Mouse (Mus musculus) urinary bladder, postnatal 10 days (tissue): ENCODE data around the gene Kera.

Source experiments
- DNase-seq: peaks from one replicate; pipeline ENCODE4 v3.0.0; 2022; ENCODE audit warnings: low spot score

Gene Kera

DNA sequence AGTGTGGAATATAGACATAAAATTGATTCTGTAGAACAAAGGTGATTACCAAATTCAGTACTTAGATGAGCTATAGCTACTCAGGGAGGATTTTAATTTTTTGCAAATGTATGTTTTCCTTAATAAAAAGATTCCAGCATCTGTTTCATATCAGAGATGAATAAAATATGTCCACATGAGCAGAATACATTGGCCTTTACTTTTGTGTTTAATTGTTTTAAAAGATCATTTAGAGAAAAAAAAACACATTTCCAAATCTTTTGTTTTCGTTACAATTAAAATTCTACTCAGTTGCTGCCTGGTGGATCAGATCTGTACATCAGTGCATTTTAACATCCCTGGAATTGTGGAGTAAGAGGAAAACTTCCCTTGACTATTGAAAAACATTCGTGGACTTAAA lies at the start of gene Kera:
Gene Kera, plus strand, starts transcription at position 301 of the 400 bp plus-strand sequence.
- no peak for DNase-seq

DNA sequence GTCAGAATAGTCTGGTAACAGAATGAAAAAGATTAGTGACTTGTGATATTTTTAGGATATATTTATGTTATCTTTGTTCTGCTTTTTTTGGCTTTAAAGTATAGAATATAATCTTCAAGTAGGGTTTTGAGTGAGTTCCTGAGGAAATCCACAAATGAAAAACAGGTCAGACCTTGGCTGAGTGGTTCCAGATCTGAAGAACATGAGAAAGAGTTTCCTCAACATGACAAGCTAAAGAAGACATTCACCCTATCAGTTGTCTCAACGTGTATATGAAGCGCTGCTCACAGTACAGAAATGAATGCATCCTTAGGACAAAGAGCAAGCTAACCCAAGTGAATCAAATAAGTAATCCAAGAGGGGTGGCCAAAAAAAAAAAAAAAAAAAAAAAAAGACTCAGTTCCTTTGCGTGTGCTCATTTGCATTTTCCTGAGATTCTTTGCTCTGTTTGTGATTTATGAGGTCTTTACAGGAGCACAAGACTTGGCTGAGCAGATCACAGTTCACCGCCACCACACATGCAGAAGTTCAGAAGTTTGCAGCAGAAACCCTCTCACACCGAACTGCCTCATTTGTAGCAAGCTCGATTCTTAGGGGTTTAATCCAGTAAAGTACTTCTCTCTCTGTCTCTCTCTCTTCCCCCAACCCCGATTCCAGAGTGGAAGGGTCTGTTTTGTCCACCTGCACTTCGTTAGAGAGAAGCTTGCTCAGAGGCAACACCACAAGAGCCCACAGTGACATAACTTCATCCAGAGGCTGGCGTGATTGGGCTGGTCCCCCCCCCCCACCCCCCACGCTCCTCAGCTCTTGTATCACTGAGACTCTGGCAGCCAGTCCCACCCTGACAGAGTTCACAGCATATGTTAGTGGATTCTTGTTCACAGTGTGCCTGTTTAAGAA lies 41.5 kb upstream of the Kera start, which contains the start of gene Lum:
Gene Lum, plus strand, starts transcription at position 172 of the 900 bp plus-strand sequence.
- no peak for DNase-seq

DNA sequence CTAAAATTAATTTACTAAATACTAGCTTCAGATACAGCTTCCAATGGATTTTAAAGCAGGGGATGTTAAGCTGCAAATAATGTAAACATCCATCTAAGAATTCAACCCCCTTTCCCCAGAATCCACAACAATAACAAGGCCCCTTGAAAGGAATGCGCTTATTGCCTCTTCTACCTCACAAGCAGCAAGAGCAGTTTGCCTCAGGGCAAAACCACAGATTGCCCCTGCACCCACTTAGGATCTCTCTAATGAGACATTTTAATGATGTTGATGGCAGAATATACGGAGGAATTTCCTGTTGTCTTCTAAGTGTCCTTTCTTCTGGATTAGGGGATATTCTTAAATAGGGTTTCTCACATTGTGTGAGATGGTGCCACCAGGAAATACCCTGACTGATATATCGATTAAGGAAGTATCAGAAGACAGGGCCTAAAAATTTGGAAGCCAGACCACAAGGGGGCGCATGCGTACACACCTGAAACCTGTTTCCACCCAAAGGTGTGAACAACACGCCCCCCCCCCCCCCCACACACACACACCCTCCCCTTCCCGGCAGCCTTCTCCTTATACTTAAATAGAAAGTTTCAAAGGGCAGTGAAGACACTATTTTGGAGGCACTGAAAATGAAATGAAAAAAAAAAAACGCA lies 39.1 kb upstream of the Kera start:
- no peak for DNase-seq

DNA sequence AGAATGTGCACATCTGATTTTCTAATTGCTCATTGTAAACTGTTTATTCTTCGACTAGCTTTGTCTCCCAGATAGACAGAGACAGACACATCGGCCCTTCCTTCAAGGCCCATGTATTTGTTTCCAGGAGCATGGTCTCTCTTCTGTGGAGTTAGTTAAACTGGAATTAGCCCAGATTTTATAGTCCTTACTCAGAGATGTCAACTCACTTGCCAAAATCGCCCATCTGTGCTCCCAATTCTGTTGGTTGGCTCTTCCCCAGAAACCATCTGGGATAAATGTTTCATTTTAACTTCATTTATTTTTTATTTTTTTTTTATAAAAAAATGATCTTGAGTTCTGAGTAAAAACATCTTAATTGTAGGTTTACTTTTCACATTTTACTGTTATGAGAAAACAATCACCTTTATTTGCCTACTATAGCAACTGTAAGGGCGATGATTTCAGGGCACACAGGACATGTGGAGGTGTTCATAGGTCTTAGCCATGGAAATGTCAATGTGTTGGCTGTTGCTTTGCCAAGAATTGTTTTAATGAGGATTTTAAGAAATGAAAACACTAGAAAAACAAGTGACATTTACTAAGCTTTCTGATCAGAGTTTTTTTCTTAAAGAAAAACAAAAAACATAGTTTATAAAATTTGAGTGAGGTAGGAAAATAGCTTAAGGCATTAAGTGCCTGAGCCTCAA lies 24.0 kb upstream of the Kera start:
- DNase-seq = no peak

DNA sequence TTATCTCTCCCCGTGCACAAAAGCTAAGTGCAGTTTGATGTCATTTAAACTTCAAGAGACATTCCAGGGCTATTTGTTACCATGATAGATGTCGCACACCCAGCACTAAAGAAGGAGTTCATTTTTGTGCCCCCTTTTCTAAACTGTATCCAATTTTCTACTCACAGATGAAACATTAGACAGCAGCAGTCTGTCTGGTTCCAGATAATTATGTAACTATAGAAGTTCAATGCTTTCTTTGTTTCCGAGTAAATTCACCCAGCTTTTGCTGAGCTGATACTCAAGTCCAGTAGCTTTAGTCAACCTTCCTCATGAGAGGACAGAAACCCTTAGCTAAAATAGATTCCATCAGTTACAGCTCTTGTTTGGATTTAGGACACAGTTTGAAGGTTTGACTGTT lies 22.5 kb upstream of the Kera start:
- DNase-seq = no peak

DNA sequence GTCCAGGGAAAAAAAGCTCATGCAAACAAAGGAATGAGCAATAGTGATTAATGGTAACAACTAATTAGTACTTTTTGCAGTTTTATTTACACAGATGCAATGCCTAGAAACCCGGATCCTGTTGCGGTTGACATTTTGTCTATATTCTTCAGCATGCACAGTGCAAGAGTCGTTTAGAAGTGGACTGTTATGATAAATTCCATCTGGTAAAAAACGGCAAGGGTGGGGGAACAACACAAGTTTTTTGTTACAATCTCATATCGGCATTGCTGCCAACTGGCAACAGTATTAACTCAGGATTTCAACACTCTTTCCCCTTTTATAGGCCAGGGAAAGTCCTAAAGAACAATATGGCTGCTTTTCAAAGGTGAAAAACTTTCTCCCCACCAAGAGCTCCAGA lies 19.5 kb upstream of the Kera start:
- no peak for DNase-seq

DNA sequence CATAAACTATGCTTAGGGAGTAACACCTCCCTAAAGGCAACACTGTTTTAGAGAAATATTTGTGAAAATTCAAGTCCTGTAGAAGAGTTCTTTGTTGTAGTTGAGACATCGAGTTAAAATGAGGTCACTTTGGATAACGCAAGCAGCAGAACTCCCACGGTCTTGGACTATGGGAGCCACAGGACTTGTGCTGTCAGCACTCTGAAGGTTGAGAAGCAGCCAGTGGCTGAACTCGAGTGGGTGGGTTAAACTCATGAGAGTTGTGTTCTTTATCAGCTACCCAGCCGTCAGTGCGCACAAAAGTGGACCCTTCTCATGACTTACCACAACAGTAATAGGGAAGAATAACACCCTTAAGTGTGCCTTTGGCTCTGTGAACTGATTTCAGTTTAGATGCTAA lies 17.1 kb upstream of the Kera start:
- no peak for DNase-seq

DNA sequence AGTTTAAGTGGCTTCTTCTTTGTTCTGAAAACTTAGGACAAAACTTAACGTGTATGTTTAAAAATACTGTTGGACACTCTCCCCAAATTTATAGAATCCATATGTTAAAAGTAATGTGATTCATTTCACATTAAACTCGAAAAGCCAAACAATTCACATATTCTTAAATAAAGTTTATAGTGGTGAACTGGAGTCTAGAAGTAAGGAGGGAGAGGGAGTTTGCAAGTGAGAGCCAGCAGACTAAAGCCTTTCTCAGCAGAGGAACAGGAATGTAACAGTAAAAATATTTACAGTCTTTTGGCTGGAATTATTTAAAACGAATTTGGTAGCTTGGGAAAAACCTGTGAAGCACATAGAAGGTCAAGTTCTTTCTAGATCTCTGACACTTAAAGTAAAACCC lies 15.6 kb upstream of the Kera start:
- no peak for DNase-seq

DNA sequence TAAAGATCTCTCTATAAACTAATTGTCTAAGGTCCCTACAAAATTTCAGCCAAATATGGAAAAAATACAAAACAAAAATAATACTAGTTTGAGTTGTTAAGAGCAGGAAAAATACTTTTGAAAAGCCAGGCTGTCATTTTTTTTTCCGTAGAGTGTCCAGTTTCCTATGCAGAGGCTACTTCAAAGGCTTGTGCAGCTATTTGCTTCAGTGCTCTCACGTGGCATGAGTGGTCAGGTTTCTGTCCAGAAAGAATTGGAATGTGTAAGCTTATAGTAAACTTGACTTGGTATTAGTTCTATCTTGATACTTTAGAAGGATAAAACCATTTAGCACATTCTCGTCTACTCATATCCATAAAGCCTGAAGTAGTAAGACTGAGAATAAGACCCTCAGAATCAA lies 15.0 kb upstream of the Kera start:
- DNase-seq = no peak

DNA sequence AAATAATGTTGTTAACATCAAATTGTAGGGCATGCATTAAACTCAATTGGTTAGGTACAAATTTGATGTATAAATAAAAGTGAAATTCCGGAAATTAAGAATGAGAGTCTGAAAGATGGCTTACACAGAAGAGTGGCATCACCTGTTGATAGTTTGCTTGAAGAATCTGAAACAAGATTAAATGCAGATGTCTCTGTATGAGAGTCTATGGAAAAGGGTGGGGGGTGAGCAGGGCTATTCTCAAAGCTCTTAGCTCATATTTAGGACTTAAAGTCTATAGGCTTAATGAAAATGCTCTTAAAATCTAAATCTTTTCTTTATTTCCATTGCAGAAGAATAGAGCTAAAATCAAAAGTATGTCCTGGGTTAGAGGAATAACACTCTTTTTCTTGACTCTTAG lies 11.0 kb upstream of the Kera start:
- no peak for DNase-seq

DNA sequence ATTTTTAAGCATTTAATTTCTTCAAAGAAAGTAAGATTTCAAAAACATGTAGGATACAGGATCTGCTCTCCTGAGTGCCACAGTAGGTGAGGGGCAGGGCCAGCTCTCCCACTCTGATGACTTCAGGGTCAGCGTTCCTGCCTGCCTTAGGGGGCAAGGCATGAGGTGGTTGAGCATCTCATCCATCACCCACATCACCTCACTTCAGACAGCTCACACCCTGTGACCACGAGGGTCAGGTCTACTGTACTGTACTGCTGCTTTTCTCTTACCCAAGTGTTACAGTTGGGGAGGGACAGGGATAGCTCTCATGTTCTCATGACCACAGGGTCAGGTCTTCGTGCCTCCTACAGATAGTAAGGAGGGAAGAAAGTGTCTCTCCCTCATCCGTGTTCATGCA lies 4.9 kb upstream of the Kera start:
- DNase-seq = no peak

DNA sequence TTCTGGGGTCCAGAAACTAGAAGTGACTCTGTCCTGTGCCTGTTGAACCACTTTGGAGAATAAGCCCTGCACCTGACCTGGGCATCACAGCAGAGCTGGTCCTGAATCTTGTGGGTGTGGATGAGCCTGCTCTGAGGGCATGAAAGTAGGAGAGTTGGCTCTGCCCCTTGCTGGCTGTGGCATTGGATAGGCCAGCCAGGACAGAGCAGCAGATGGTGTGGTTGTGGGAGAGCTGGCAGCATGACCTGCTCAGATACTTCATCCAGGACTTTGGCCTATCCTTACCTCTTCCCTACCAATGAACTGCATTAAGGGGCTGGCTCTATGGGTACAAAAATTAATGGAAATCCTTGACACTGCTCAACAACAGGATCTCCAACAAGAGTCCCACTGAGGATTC lies 3.4 kb upstream of the Kera start:
- DNase-seq = no peak

DNA sequence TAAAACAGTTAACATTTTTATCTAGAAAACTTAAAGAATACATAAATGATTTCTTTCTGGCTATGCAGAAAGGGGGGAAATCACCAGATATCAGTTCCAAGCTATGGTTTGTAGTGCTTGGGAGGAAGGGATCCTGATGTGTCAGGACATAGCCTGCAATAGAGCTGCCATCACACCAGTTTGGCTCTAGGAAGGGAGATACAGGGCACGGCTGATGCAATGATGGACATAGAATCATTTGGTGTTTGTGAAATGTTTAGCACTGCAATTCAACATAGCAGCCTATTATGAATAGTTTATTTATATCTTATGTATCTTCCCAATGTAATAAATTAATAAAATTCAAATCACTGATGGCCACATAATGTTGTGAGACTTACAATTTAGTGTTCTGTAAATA lies 15.6 kb downstream of the Kera start:
- no peak for DNase-seq

DNA sequence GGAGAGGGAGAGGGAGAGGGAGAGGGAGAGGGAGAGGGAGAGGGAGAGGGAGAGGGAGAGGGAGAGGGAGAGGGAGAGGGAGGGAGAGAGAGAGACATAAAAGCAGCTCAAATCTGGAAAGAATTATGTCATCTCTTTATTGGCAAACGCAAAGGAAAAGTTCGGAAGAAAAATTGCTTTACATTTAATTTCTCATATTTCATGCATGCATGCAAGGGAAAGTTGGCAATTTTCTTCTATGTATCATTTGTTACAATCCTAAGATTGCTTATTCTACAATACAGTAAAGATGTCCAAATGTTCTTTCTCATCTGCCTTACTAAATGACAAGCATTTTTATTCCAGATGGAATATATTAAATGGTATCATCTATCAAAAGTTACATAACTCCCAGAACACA lies 17.7 kb downstream of the Kera start:
- no peak for DNase-seq

DNA sequence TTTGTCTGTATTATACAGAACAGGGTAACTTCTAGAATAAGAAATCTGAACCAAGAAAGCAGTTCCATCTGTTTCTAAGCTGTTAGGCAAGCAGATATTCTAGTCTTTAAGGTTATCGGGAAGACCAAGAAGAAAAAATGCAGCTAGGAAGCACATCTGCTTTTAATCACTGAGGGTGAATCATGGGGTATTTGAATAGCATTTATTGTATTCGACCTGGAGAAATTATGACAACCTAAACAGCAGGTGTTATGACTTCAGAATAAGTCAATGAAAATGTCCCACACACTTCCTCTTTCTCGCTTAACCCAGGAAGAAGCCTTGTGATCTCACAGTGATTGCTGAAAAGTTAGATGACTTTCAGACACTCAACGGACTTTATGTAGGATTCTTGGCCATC lies 18.4 kb downstream of the Kera start:
- DNase-seq = no peak

DNA sequence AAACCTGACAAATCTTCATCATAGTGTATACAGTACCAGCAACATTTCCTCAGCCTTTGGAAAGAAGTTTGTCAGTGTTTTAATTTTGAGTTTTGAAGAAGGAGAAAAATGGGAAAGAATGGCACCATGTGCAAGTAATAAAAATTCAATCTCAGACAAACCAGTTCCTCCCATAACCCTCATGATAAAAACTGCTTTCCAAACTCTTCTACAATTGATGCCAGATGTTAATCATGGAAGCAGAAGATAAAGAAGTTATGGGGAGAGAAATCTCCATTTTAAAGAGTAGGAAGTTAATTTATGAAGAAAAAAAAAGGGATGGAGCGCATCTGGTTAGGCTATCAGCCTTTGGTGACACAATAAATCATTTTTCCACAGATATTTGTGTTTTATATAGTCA lies 19.9 kb downstream of the Kera start:
- no peak for DNase-seq

DNA sequence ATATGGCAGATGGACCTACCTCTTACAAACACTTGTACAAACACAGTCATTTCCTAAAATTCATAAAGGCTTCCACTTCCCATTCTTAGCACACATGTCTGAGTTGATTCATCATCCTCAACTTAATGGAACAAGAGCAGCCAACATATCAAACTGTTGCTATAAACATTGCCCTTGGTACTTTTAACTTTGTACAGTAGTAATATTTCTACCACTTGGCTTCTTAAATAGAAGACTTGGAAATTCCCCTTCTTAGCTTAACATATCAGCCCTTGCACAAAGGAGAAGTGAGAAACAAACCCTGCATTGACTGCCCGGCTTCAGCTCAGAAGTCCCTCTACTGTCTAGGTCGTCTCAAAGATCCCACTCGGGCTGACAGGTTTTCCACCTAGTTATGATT lies 24.4 kb downstream of the Kera start:
- no peak for DNase-seq

DNA sequence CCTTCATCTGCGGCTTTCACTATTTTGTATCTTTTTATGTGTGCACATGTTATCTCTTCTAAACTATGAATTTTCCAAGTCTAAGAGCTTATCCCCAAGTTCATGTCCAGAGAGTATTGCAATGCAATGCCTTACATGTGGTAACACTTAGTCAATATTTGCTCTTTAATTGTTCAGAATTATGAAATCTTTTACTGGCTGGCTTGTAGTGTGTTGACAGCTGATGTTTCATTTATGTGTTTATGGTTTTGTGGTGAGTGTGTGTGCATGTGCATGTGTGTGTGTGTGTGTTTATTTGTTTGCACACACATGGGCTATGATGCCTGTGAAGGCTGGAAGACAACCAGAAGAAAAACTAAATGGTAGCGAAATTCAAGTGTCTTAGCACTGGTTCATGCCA lies 35.2 kb downstream of the Kera start:
- DNase-seq = no peak

DNA sequence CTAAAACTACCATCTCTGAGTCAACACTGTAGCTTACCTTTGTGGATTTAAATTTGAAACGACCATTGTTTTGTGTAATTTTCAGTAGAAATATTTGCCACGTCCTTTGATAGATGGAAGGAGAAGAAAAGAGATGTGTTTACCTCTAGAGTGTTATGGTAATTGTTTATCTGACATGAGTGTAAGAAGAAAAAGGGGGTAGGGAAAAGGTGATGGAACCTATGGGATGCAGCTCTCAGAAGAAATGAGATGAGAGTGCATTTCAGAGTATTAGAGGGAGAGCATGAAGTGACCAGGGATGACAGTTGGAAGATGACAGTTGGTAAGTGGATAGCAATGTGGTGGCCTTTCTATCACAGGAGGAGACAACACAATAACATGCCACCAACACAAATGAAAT lies 37.1 kb downstream of the Kera start, which contains the start of gene Epyc:
Gene Epyc, plus strand, starts transcription at position 301 of the 400 bp plus-strand sequence.
- no peak for DNase-seq

DNA sequence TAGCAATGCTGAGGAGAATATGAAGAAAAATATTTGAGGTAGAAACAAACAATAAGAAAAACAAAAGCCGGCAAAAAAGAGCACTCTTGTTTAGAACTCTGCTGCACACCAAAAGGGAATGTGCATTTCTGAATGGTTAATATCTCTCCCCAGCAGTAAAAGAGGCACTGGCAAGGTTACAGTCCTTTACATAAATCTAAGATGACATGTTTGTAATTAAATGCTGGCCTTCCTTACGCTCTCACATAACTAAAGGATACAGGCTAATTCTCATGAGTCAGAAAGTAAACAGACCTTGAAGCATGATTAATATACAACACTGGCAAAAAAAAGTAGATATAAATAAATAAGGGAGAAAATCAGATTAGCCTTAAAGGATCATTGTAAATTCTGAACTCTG lies 43.7 kb downstream of the Kera start:
- no peak for DNase-seq

DNA sequence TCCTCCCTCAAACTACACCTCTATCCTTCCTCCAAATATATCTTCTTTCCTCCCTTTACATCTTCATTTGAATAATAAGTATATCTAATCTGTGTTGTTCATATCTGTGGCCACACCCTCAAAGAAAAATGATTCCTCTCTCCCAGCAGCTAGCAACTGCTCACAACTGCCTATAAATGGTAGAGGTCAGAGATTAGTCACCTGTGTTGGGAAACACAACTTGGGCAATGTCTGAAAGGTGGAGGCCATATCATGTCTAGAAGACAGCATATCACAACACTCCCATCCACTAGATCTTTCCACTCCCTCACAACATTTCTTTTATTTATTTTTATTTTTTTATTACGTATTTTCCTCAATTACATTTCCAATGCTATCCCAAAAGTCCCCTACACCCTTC lies 52.8 kb downstream of the Kera start:
- no peak for DNase-seq
